Mouse (Mus musculus) intestine, embryonic 16.5 days (tissue): Measurements from ENCODE around the gene Trpc2. TPM values are rescaled to one million over a fixed set of nuclear protein-coding genes. Genes with fewer than 3 reads are reported as not detected.
A peak's percentile ranks its signal among the peaks of the same experiment; 100 is the strongest.

ENCODE experiments used
- ATAC-seq: fragments of 200-750 bp; cut with Nextera tagmentation; 2 replicates; pipeline ENCODE4 v1.8.0; 2017; ENCODE audit warnings: moderate TSS enrichment, moderate library complexity
- H3K27ac ChIP-seq: fragments of 300-500 bp; sonication (generic); 2 replicates; pipeline ENCODE4 v1.5.1; 2014; ENCODE audit warnings: mild to moderate bottlenecking, low read length
- H3K27me3 ChIP-seq: fragments of 300-500 bp; sonication (generic); replicated peaks from 2 replicates; pipeline ENCODE4 v1.6.1; 2014; ENCODE audit warnings: low read length, control low read depth, mixed read lengths; ENCODE audit not compliant: control insufficient read depth, insufficient read depth
- H3K36me3 ChIP-seq: fragments of 300-500 bp; sonication (generic); 2 replicates; pipeline ENCODE4 v1.6.1; 2014; ENCODE audit warnings: low read length, control low read depth; ENCODE audit not compliant: control insufficient read depth, insufficient read depth
- H3K4me1 ChIP-seq: fragments of 300-500 bp; sonication (generic); 2 replicates; pipeline ENCODE4 v1.6.1; 2014; ENCODE audit warnings: low read length, control low read depth, mixed read lengths; ENCODE audit not compliant: control insufficient read depth, insufficient read depth
- H3K4me2 ChIP-seq: fragments of 300-500 bp; sonication (generic); 2 replicates; pipeline ENCODE4 v1.6.1; 2014; ENCODE audit warnings: low read depth, low read length, control low read depth
- H3K4me3 ChIP-seq: fragments of 300-500 bp; sonication (generic); 2 replicates; pipeline ENCODE4 v1.5.1; 2014; ENCODE audit warnings: mild to moderate bottlenecking, low read length
- H3K9ac ChIP-seq: fragments of 300-500 bp; sonication (generic); 2 replicates; pipeline ENCODE4 v1.6.1; 2014; ENCODE audit warnings: low read depth, low read length
- H3K9me3 ChIP-seq: fragments of 300-500 bp; sonication (generic); 2 replicates; pipeline ENCODE4 v1.6.1; 2016; ENCODE audit warnings: low read length, control low read depth; ENCODE audit not compliant: control insufficient read depth
- WGBS: fragments of 180-500 bp; shearing (Covaris S2); extraction: QIAGEN DNeasy Blood & Tissue Kit; methylation state at CpG from one replicate; pipeline ENCODE4 v1.1.7; 2014; 5-methylcytosine and 5-hydroxymethylcytosine counted together
- polyA plus RNA-seq: library from polyadenylated mRNA; unstranded; fragments of >200 nt; fragmentation: Nextera tagmentation; extraction: Ambion mirVana; gene quantifications from 2 replicates; pipeline ENCODE4 v1.2.1, GENCODE M21; 2015

The Trpc2 gene
- polyA plus RNA-seq, 1 experiment from 2014 or later, result not detected

- no peaks in the 10 kb centered on the region for H3K27me3 ChIP-seq
- peak within 1 kb of the TSS; percentile 59 for H3K9ac ChIP-seq
- peak within 1 kb of the TSS; percentile 73 for H3K27ac ChIP-seq
- under 1% methylated on average over 56 of the region's 56 CpGs for WGBS
- no peaks in the 10 kb centered on the region for H3K9me3 ChIP-seq
- H3K36me3 ChIP-seq, result no peaks in the 10 kb centered on the region
- peak within 1 kb of the TSS; percentile 57 for H3K4me3 ChIP-seq
- H3K4me1 ChIP-seq, result peaks cover 20% of the 10 kb centered on the region
- peak; percentile 97 for ATAC-seq
- peak within 1 kb of the TSS; percentile 61 for H3K4me2 ChIP-seq
Observed at GRCm38 (mm10) chr7:102065046-102065891, 17.6 kb upstream of the Trpc2 start, which contains the start of the genes Rnf121, Xndc1 and Xntrpc. Gene Rnf121, minus strand, starts transcription at chr7:102065469. Gene Xndc1, plus strand, starts transcription at chr7:102065511. Gene Xntrpc, plus strand, starts transcription at chr7:102065713.

GRCm38 (mm10) chr7:102066363-102066762 lies 16.6 kb upstream of the Trpc2 start:
- no peaks in the 10 kb centered on the region for H3K27me3 ChIP-seq
- H3K9ac ChIP-seq, result peak overlapping the region; percentile 54
- H3K9me3 ChIP-seq, result no peaks in the 10 kb centered on the region
- ATAC-seq, result no peak
- no peaks in the 10 kb centered on the region for H3K36me3 ChIP-seq
- peak overlapping the region; percentile 57 for H3K4me3 ChIP-seq
- peaks cover 20% of the 10 kb centered on the region for H3K4me1 ChIP-seq
- H3K27ac ChIP-seq, result no peak overlapping the region
- peak overlapping the region; percentile 61 for H3K4me2 ChIP-seq
- 56% methylated on average over 6 of the region's 6 CpGs for WGBS

GRCm38 (mm10) chr7:102076714-102077296 lies 6.1 kb upstream of the Trpc2 start:
- no peak overlapping the region for H3K9ac ChIP-seq
- no peak overlapping the region for H3K4me2 ChIP-seq
- no peaks in the 10 kb centered on the region for H3K4me1 ChIP-seq
- no peak overlapping the region for H3K27ac ChIP-seq
- no peaks in the 10 kb centered on the region for H3K9me3 ChIP-seq
- H3K27me3 ChIP-seq, result no peaks in the 10 kb centered on the region
- no peak overlapping the region for H3K4me3 ChIP-seq
- no peak for ATAC-seq
- H3K36me3 ChIP-seq, result peaks cover 18% of the 10 kb centered on the region; the same call in 1 of the 2 replicates
- 85% methylated on average over 7 of the region's 7 CpGs for WGBS

GRCm38 (mm10) chr7:102078517-102078916 lies 4.4 kb upstream of the Trpc2 start:
- Histone ChIP-seq H3K9ac (no peak overlapping the region), H3K27ac (no peak overlapping the region), H3K4me3 (no peak overlapping the region), H3K36me3 (peaks cover 23% of the 10 kb centered on the region), H3K27me3 (no peaks in the 10 kb centered on the region), H3K4me1 (no peaks in the 10 kb centered on the region), H3K4me2 (no peak overlapping the region), H3K9me3 (no peaks in the 10 kb centered on the region)
- ATAC-seq, result 0 out of 2 replicates have a peak, but pooled peaks have one; percentile 31
- WGBS, result 69% methylated on average over 7 of the region's 7 CpGs

- Histone ChIP-seq H3K4me2 (no peak overlapping the region), H3K27me3 (no peaks in the 10 kb centered on the region), H3K27ac (no peak overlapping the region), H3K9me3 (no peaks in the 10 kb centered on the region), H3K4me3 (no peak overlapping the region), H3K9ac (no peak overlapping the region), H3K36me3 (peaks cover 20% of the 10 kb centered on the region), H3K4me1 (no peaks in the 10 kb centered on the region)
- WGBS, result 80% methylated on average over 8 of the region's 8 CpGs
- ATAC-seq, result no peak
Observed at GRCm38 (mm10) chr7:102080311-102080710, 2.6 kb upstream of the Trpc2 start.

- Histone ChIP-seq H3K9ac (no peak overlapping the region), H3K4me2 (no peak overlapping the region), H3K4me1 (no peaks in the 10 kb centered on the region), H3K36me3 (peaks cover 18% of the 10 kb centered on the region), H3K27me3 (no peaks in the 10 kb centered on the region), H3K27ac (no peak overlapping the region), H3K4me3 (no peak overlapping the region), H3K9me3 (no peaks in the 10 kb centered on the region)
- no peak for ATAC-seq
- WGBS, result 95% methylated on average over 5 of the region's 5 CpGs
Observed at GRCm38 (mm10) chr7:102081784-102082183, 1.1 kb upstream of the Trpc2 start.

- H3K9me3 ChIP-seq, result no peaks in the 10 kb centered on the region
- no peak overlapping the region for H3K4me2 ChIP-seq
- ATAC-seq, result no peak
- H3K9ac ChIP-seq, result no peak overlapping the region
- no peak overlapping the region for H3K27ac ChIP-seq
- H3K4me3 ChIP-seq, result no peak overlapping the region
- H3K4me1 ChIP-seq, result no peaks in the 10 kb centered on the region
- H3K36me3 ChIP-seq, result peaks cover 12% of the 10 kb centered on the region; the same call in 1 of the 2 replicates
- no peaks in the 10 kb centered on the region for H3K27me3 ChIP-seq
- WGBS, result 79% methylated on average over 26 of the region's 26 CpGs
Observed at GRCm38 (mm10) chr7:102084041-102084696, 1.3 kb downstream of the Trpc2 start.

- H3K27ac ChIP-seq, result no peak overlapping the region
- H3K27me3 ChIP-seq, result no peaks in the 10 kb centered on the region
- no peak overlapping the region for H3K4me3 ChIP-seq
- H3K9ac ChIP-seq, result no peak overlapping the region
- ATAC-seq, result no peak
- H3K9me3 ChIP-seq, result no peaks in the 10 kb centered on the region
- WGBS, result 87% methylated on average over 4 of the region's 4 CpGs
- peaks cover 6% of the 10 kb centered on the region; the same call in 1 of the 2 replicates for H3K36me3 ChIP-seq
- no peaks in the 10 kb centered on the region for H3K4me1 ChIP-seq
- H3K4me2 ChIP-seq, result no peak overlapping the region
Observed at GRCm38 (mm10) chr7:102087336-102087735, 4.4 kb downstream of the Trpc2 start.
